Mouse (Mus musculus) brown adipose tissue, adult 24 weeks (tissue): ENCODE measurements at regions not wholly inside any gene's neighbourhood (a gene's known extent, or its start where the extent isn't known, plus 50 kb on each side); places are given as distances from the start of the nearest gene placed in this dataset.
A peak's percentile ranks its signal among the peaks of the same experiment; 100 is the strongest.
"Not testable (repeated sequence)": the region's sequence is repeated elsewhere in the genome, so short reads cannot be mapped to it uniquely, and the experiment has no call there.

Experiments
- H3K27ac ChIP-seq: fragments of 200-500 bp; replicated peaks from 2 replicates; pipeline ENCODE4 v1.5.1; 2012; ENCODE audit warnings: low read depth, mild to moderate bottlenecking, low read length
- H3K4me1 ChIP-seq: fragments of 200-500 bp; 2 replicates; pipeline ENCODE4 v1.6.1; 2012; ENCODE audit warnings: low read length, mixed read lengths; ENCODE audit not compliant: control insufficient read depth, insufficient read depth, insufficient read length
- H3K4me3 ChIP-seq: fragments of 200-500 bp; 2 replicates; pipeline ENCODE4 v1.5.1; 2012; ENCODE audit warnings: low read depth, mild to moderate bottlenecking, low read length, moderate library complexity; ENCODE audit not compliant: insufficient read depth

- Histone ChIP-seq H3K4me1 (no peaks in the 10 kb centered on the region), H3K4me3 (no peak overlapping the region), H3K27ac (no peak overlapping the region)
These were observed 140.9 kb upstream of the Teddm2 start for GRCm38 (mm10) chr1:154040907-154041306.

- Histone ChIP-seq H3K27ac (no peak overlapping the region), H3K4me3 (no peak overlapping the region), H3K4me1 (no peaks in the 10 kb centered on the region)
These were observed 142.9 kb upstream of the Teddm2 start for GRCm38 (mm10) chr1:154042956-154043355.

DNA sequence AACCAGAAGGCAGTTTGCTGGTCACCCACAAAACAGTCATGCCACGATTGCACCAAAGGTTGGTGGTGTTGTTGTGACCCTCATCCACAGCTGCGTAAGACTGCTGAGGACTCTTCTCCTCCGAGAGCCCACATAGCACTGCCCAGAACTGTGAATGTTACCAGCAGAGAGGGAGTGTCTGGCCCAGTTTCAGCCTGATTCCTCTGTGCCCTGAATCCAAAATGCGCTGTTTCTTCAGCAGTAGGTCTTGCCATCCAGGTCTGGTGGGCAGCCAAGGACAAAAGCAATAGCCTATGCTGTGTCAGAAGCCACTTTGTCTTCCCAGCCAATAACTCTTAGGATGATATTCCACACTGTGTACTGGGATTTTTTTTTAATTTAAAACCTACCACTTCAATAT is 144.7 kb upstream of the Teddm2 start:
- Histone ChIP-seq H3K27ac (no peak overlapping the region), H3K4me1 (no peaks in the 10 kb centered on the region), H3K4me3 (no peak overlapping the region)

DNA sequence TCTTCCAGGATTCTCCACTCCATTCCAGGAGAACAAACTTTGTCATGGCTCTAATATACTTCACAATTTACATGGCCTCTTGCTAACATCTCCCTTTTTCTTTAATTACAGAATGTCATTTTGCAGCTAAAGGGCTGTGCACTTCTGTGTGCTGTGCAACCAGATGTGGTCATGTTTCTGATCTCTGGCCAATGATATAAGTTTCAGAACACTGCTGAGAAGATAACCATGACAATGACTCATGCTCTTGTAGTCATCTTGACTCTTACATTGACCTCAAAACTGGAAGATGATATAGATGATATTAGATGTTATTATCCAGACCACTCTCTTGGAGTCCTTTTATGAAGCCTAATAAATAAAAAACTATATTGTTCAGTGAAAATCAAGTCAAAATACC is 145.9 kb upstream of the Teddm2 start:
- no peaks in the 10 kb centered on the region for H3K4me1 ChIP-seq
- no peak overlapping the region for H3K4me3 ChIP-seq
- no peak overlapping the region for H3K27ac ChIP-seq

DNA sequence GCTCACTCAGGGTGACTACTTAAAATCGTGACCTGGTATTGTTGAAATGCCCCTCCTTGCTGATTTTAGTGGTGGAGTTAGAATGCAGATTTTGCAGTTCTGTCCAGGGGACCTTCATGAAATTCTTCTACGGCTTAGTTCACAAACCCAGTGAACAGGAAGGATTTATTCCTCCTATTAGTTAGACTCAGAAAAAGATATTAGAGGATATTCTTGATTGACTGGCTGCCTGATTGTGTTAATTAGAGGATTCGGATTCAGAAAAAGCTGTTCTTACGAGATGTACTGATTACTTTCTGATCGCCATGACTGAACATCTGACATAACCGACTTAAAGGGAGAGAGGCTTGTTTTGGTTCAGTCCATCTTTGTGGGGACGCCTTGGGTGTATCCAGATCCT is 147.3 kb upstream of the Zfp648 start:
- Histone ChIP-seq H3K4me1 (no peaks in the 10 kb centered on the region), H3K27ac (no peak overlapping the region), H3K4me3 (no peak overlapping the region)

GRCm38 (mm10) chr1:154054874-154055273 is 146.1 kb upstream of the Zfp648 start:
- H3K27ac ChIP-seq = no peak overlapping the region
- H3K4me3 ChIP-seq = no peak overlapping the region

DNA sequence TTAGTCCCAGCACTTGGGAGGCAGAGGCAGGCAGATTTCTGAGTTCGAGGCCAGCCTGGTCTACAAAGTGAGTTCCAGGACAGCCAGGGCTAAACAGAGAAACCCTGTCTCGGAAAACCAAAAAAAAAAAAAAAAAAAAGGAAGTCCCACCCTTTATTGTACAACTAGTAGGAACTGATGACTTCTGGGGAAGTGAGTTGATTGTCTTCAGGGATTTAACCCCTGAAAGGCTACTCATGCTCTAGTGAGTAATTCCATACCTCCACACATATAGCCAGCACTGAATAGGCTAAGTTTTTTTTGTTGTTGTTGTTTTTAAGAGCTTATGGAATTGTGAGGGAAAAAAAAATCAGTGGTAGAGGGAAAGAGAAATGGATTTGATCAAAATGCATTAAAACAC is 139.6 kb upstream of the Zfp648 start:
- H3K27ac ChIP-seq, H3K4me1 ChIP-seq, H3K4me3 ChIP-seq: not testable (repeated sequence)

More at GRCm38 (mm10) chr1:154054874-154055273, 146.1 kb upstream of the Zfp648 start:
- H3K4me1 ChIP-seq = no peaks in the 10 kb centered on the region

DNA sequence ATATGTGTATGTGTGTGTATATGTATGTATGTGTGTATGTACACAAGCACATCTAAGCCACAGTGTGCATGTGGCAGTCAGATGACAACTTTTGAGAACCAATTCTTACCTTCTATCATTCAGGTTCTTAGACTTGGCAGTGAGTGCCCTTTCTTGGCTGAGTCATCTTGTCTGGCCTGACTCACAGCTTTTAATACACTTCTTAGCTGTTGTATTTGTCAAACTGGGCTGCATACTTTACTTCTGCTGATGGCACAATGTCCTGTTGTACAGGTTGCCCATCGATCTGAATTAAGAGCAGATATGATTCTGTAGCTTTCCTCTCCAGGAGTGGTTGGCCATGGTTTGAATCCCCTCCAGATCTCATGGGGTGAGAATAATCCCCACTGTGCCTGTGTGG is 139.1 kb upstream of the Zfp648 start:
- peak overlapping the region; percentile 71 for H3K27ac ChIP-seq
- H3K4me1 ChIP-seq = peaks cover 2% of the 10 kb centered on the region; the same call in 1 of the 2 replicates
- no peak overlapping the region for H3K4me3 ChIP-seq

DNA sequence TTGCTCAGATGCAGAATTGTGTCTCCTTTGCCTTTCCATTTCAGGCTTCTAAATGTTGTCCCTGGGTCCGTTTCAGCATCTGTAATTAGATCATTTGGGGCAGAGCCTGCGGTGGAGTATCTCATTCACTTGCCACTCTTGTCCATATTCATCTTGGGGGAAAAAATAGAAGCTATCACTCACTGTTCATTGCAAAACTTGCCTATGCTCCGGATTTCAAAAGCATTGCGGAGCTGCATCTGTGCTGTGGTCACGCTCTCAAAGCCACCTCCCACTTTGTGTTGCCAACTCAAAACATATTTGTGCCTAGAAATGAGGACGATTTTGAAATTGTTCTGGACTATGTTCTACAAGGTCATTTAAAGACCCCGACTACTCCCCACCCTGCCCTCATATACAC is 138.3 kb upstream of the Zfp648 start:
- Histone ChIP-seq H3K4me1 (peaks cover 5% of the 10 kb centered on the region; the same call in 1 of the 2 replicates), H3K4me3 (no peak overlapping the region), H3K27ac (peak overlapping the region; percentile 60)

- Histone ChIP-seq H3K4me3 (no peak overlapping the region), H3K4me1 (peaks cover 5% of the 10 kb centered on the region; the same call in 1 of the 2 replicates), H3K27ac (peak overlapping the region; percentile 94)
These were observed 136.4 kb upstream of the Zfp648 start for GRCm38 (mm10) chr1:154064633-154065032.

DNA sequence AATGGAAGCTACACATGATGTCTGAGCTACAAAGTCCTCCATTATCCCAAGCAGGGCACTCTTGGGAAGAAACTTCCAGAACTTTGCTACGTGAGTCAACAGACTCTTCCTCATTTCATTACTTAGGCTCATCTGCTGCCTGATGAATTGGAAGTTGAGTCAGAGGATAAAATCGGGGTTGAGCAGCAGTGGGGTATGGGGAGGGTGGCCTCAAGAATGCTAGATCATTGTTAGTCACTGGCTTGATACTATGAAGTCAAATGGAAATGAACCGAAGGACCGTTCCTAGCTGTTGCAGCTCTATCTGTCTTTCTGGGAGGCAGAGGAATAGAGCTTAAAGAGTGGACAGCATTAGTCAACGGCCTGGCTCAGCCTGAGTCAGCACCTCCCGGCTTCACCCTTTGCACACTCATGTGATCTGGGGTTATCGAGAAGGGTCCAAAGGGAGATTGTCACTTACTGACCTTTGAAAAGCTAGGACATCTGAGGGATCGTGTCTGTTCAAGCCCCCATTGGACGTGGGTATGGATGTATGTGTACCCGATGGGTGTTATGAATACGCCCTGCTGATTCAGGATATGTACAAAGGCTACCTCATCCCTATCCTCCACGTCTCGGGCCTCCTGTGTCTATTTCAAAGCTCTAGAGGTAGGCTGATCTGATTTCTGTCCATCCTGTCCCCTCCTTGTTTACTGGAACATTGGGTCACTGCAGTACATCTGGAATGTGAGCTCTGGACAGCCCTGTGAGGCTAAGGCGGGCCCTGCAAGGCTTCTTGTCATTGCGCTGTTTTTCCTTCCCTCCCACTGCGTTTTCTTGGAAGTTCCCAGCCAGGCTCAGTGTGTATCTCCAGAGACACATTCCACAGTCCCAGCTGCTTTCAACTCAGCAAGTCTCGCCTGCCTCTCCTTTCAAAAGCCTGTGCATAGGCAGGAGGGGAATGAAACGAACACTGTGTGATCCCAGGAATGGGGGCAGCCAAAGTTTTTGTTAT is 135.4 kb upstream of the Zfp648 start:
- H3K4me1 ChIP-seq = peaks cover 7% of the 10 kb centered on the region; the same call in 1 of the 2 replicates
- H3K27ac ChIP-seq = peak overlapping the region; percentile 94
- H3K4me3 ChIP-seq = no peak overlapping the region

DNA sequence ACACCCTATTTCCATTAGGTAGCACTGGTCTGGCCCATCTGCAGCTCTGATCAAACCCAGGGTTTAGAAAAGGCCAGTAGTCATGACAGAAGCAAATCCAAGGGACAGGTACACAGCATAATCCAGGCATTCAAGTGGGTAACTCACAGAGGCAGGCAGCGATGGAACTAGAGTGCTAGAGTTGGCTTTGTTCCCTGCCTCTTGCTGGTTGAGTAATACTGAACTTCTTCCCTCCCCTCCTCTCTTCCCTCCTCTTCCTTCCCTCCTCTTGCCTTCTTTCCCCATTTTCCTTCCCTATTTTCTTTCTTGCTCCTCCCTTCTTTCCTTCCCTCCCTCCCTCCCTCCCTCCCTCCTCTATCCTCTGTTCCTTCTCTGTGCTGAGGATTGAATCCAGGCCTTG is 133.1 kb upstream of the Zfp648 start:
- Histone ChIP-seq H3K27ac (0 out of 2 replicates have a peak overlapping the region, but pooled peaks have one; percentile 39), H3K4me3 (no peak overlapping the region), H3K4me1 (peaks cover 7% of the 10 kb centered on the region; the same call in 1 of the 2 replicates)

DNA sequence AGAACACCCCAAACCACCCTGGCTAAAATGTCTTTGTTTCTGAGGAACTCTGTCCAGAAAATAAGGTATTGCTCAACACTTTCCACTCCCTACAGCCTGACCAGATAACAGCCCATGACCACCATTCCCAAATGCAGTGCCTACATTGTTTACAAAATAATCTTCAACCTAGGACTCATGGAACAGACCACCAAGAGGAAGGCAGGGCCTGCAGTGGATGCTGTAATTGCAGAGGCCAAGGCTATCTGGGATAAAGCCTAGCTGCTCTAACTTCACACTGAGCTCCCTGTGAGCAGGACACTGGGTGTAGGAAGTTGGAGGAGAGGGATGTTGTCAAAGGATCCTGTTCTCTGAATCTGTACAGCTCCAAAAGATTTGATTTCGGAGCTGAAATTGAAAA is 126.7 kb upstream of the Zfp648 start:
- Histone ChIP-seq H3K4me3 (no peak overlapping the region), H3K27ac (no peak overlapping the region), H3K4me1 (peaks cover 3% of the 10 kb centered on the region; the same call in 1 of the 2 replicates)

DNA sequence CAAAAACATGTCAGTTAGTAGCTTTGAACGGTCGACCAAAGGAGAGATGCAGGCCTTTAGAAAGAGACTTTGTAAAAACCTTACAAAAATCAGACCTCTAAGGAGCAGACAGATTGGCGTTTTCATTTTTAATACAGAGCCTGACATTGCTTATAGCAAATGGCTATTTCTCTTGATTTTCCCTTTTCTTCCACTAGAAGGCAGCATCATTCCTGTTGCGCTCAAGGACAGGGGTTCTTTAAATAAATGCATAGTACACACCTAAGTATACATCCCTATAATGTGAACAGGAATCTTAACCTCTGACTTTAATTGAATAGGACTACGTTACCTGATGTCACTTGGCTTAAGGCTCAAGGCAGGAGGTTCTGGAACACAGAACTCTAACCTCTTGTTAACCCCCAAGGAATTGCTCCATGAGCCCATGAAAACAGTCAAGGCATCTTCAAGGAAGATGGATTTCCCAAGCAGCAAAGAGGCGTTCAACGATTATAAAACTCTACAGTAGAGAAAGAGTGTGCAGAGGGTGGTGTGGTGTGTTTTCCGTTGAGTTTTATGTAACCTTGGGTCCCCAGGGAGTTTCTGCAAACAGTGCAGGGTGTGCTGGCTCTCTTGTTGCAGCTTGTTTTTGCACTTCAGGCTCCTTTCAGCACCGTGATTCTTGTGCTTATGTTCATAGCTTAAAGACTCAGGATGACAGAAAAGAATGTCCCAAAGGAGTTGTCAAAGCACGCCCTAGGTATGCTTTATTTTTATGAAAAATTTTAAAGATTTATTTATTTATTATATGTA is 124.1 kb upstream of the Zfp648 start:
- no peak overlapping the region for H3K4me3 ChIP-seq
- H3K27ac ChIP-seq = 0 out of 2 replicates have a peak overlapping the region, but pooled peaks have one; percentile 34
- peaks cover 3% of the 10 kb centered on the region; the same call in 1 of the 2 replicates for H3K4me1 ChIP-seq
